Mouse (Mus musculus): Measurements from ENCODE around the gene AI467606. TPM values are rescaled to one million over a fixed set of nuclear protein-coding genes. Genes with fewer than 3 reads are reported as not detected.

The AI467606 gene
- polyA plus RNA-seq, 1 experiment from 2014 or later = 2.2 TPM

DNA sequence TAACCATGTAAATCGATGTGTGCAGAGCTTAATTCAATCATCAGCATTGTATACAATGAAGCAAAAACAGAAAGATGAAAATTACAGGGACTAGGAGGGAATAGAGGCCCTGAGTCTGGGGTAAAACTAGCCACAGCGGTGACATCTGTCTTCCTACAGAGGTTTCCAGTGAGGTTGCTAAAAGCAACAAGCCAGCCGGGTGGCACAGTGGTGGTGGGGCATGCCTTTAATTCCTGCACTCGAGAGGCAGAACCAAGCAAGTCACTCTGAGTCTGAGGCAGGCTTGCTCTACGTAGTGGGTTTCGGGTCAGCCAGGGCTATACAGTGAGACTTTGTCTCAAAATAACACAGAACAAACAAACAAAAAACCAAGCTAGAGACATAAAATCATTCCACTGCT is 11.0 kb downstream of the AI467606 start:
- WGBS = 84% methylated on average over 6 of the region's 6 CpGs
- no peak overlapping the region for H3K27ac ChIP-seq (ENCODE audit: low read depth, low read length)

DNA sequence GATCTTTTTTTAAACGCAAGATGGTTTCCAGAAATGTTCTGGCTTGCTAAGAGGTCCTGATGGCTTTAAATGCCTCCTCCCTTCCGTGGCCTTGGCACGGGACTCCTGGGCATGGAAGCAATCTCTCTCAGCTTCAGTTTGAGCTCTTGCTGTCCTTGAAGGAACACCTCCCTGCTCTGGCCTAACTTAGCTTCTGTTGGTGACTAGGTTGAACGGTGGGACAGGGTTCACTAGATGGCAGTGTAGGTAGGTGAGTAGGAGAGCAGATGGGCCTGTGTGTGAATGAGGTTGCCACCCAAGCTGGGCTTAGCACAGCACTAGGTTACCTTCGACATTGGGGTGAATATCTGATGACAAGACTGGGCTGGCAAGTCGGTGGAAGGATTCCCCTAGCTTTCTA is 12.8 kb downstream of the AI467606 start:
- Histone ChIP-seq H3K9ac (ENCODE audit: low read depth, low read length) (no peak overlapping the region), H3K4me3 (ENCODE audit: low read length) (no peak overlapping the region), H3K4me1 (ENCODE audit: control insufficient read depth, insufficient read depth, low read depth, low read length) (peaks cover 5% of the 10 kb centered on the region), H3K36me3 (ENCODE audit: control insufficient read depth, insufficient read depth, low read length) (no peaks in the 10 kb centered on the region), H3K9me3 (ENCODE audit: control insufficient read depth, low read length) (no peaks in the 10 kb centered on the region), H3K27ac (ENCODE audit: low read depth, low read length) (peak overlapping the region; percentile 70; the same call in 1 of the 2 replicates), H3K4me2 (ENCODE audit: low read length) (no peak overlapping the region), H3K27me3 (replicated peaks; ENCODE audit: control insufficient read depth, insufficient read depth, low read length) (no peaks in the 10 kb centered on the region)
- ATAC-seq = 0 out of 2 replicates have a peak, but pooled peaks have one; percentile 50
- WGBS = 69% methylated on average over 6 of the region's 6 CpGs

More for the DNA sequence above, 11.0 kb downstream of the AI467606 start:
- Histone ChIP-seq H3K4me1 (ENCODE audit: control insufficient read depth, insufficient read depth, low read depth, low read length) (peaks cover 5% of the 10 kb centered on the region), H3K9ac (ENCODE audit: low read depth, low read length) (no peak overlapping the region), H3K4me2 (ENCODE audit: low read length) (no peak overlapping the region), H3K4me3 (ENCODE audit: low read length) (no peak overlapping the region), H3K36me3 (ENCODE audit: control insufficient read depth, insufficient read depth, low read length) (no peaks in the 10 kb centered on the region), H3K27me3 (replicated peaks; ENCODE audit: control insufficient read depth, insufficient read depth, low read length) (no peaks in the 10 kb centered on the region), H3K9me3 (ENCODE audit: control insufficient read depth, low read length) (no peaks in the 10 kb centered on the region)
- ATAC-seq = no peak

DNA sequence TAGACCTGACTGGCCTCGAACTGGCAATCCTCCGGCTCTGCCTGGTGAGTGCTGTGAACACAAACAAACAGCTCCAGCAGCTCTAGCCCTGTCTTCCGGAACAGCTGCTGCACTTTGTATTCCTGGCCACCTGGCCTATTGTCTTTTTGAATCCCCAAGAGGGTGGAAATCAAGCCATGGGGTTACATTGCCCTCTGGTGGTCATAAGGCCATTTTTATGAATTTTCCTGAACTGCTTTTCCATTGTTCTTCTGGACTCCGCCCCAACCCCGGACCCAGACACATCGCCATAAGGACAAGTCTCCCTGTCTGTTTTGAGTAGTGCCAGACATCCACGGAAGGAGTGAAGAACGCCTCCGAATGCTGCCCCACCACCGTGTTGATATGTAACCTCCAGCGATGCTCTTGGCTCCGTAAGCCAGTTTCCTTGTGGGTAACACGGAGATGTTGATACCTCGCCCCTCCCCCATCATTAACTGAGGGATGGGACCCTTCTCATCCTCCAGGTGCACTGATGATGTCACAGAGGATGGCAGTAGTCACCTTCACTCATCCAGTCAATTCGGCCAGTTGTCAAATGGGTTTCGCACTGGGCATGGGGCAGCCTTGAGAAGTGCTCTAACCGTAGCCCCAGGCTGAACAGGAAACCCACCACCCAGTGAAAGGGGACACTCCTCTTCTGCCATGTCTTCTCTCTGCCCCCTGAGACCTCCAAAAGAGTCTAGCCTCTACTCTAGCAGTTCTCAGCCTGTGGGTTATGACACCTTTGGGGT is 13.6 kb downstream of the AI467606 start:
- WGBS = 15% methylated on average over 17 of the region's 17 CpGs
- Histone ChIP-seq H3K4me3 (ENCODE audit: low read length) (peak overlapping the region; percentile 32), H3K4me2 (ENCODE audit: low read length) (peak overlapping the region; percentile 53), H3K9ac (ENCODE audit: low read depth, low read length) (peak overlapping the region; percentile 58), H3K27ac (ENCODE audit: low read depth, low read length) (peak overlapping the region; percentile 70), H3K27me3 (replicated peaks; ENCODE audit: control insufficient read depth, insufficient read depth, low read length) (no peaks in the 10 kb centered on the region), H3K9me3 (ENCODE audit: control insufficient read depth, low read length) (no peaks in the 10 kb centered on the region), H3K36me3 (ENCODE audit: control insufficient read depth, insufficient read depth, low read length) (no peaks in the 10 kb centered on the region), H3K4me1 (ENCODE audit: control insufficient read depth, insufficient read depth, low read depth, low read length) (peaks cover 5% of the 10 kb centered on the region)
- peak; percentile 86 for ATAC-seq

DNA sequence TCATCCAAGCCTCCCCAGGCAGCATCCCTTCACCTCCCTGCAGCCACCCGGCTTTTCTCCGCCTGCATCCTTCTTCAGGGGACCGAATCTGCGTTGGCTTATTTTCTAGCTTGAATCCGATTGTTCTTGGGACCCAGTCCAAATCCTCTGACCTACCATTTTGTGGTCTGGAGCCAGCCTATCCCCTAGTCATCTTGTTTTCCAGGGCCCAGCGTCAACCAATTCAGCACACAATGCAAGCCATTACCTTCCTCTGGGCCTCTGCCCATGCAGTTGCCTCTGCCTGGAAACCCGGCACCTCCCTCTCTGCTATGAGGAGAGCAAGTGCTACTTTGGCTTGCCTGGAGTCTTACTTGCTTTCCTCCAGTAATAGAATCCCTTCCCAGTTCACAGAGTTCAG is 14.4 kb downstream of the AI467606 start:
- H3K4me3 ChIP-seq (ENCODE audit: low read length) = no peak overlapping the region
- no peaks in the 10 kb centered on the region for H3K9me3 ChIP-seq (ENCODE audit: control insufficient read depth, low read length)
- no peak for ATAC-seq
- H3K27ac ChIP-seq (ENCODE audit: low read depth, low read length) = peak overlapping the region; percentile 41; the same call in 1 of the 2 replicates
- no peak overlapping the region for H3K9ac ChIP-seq (ENCODE audit: low read depth, low read length)
- no peaks in the 10 kb centered on the region for H3K27me3 ChIP-seq (replicated peaks; ENCODE audit: control insufficient read depth, insufficient read depth, low read length)
- no peak overlapping the region for H3K4me2 ChIP-seq (ENCODE audit: low read length)
- 61% methylated on average over 7 of the region's 7 CpGs for WGBS
- H3K36me3 ChIP-seq (ENCODE audit: control insufficient read depth, insufficient read depth, low read length) = no peaks in the 10 kb centered on the region
- H3K4me1 ChIP-seq (ENCODE audit: control insufficient read depth, insufficient read depth, low read depth, low read length) = peaks cover 5% of the 10 kb centered on the region

DNA sequence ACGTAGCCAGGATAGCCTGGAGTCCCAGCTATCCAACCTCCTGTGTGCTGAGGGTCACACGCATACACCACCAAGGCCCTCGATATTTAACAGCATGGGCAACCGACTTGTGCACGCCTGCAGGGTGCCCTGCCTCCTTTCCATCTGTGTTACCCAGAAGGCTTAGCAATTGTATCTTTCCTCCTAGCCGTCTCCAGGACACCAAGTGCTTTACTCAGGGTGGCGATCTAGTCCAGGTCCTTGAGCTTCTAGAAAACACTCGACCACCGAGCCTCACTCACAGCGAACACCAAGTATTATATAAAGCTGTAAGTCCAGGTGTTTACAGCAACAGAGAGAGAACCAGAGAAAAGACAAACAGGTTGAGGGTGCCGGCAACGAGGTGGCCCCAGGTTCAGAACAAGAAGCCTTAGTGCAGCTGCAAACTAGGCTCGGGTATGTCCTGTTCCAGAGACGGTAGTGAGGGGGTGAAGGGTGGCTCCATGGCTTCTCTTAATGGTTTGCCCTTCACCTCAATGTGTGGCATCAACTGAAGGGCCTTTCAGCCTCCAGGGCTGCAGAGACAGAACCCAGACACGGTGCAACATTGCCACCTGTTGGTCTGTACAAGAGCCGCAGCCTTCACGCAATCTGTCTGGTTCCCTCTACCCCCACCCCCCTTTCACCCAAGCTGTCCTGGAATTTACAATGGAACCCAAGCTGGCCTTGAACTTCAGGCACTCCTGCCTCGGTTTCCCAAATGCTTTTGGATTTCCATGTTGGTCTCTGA is 19.3 kb downstream of the AI467606 start:
- H3K9me3 ChIP-seq (ENCODE audit: control insufficient read depth, low read length) = no peaks in the 10 kb centered on the region
- H3K4me3 ChIP-seq (ENCODE audit: low read length) = no peak overlapping the region
- 51% methylated on average over 18 of the region's 18 CpGs for WGBS
- no peaks in the 10 kb centered on the region for H3K36me3 ChIP-seq (ENCODE audit: control insufficient read depth, insufficient read depth, low read length)
- no peak overlapping the region for H3K4me2 ChIP-seq (ENCODE audit: low read length)
- H3K9ac ChIP-seq (ENCODE audit: low read depth, low read length) = no peak overlapping the region
- H3K4me1 ChIP-seq (ENCODE audit: control insufficient read depth, insufficient read depth, low read depth, low read length) = no peaks in the 10 kb centered on the region
- peak; percentile 84 for ATAC-seq
- H3K27me3 ChIP-seq (replicated peaks; ENCODE audit: control insufficient read depth, insufficient read depth, low read length) = no peaks in the 10 kb centered on the region
- H3K27ac ChIP-seq (ENCODE audit: low read depth, low read length) = no peak overlapping the region

DNA sequence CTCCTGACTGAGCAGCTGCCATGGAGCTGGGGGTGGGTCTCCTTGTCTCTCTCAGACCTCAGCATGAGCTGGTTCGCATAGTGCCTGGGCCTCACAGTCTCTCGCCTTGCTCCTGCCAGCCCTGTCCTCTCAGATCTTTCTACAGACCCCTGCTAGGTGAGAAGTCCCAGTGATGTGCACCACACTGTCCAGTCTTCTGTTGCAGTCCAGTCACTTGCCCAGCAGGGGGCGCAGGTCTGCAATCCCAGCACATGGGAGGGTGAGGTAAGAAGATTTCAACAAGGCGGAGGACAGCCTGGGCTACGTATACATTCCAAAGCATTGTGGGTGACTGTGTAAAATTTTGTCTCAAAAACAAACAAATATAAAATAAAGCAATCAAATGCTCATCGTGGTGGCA is 20.3 kb downstream of the AI467606 start:
- Histone ChIP-seq H3K36me3 (ENCODE audit: control insufficient read depth, insufficient read depth, low read length) (no peaks in the 10 kb centered on the region), H3K4me3 (ENCODE audit: low read length) (no peak overlapping the region), H3K4me2 (ENCODE audit: low read length) (no peak overlapping the region), H3K4me1 (ENCODE audit: control insufficient read depth, insufficient read depth, low read depth, low read length) (no peaks in the 10 kb centered on the region), H3K27me3 (replicated peaks; ENCODE audit: control insufficient read depth, insufficient read depth, low read length) (no peaks in the 10 kb centered on the region), H3K9me3 (ENCODE audit: control insufficient read depth, low read length) (no peaks in the 10 kb centered on the region), H3K9ac (ENCODE audit: low read depth, low read length) (no peak overlapping the region), H3K27ac (ENCODE audit: low read depth, low read length) (no peak overlapping the region)
- no peak for ATAC-seq
- 39% methylated on average over 6 of the region's 6 CpGs for WGBS

DNA sequence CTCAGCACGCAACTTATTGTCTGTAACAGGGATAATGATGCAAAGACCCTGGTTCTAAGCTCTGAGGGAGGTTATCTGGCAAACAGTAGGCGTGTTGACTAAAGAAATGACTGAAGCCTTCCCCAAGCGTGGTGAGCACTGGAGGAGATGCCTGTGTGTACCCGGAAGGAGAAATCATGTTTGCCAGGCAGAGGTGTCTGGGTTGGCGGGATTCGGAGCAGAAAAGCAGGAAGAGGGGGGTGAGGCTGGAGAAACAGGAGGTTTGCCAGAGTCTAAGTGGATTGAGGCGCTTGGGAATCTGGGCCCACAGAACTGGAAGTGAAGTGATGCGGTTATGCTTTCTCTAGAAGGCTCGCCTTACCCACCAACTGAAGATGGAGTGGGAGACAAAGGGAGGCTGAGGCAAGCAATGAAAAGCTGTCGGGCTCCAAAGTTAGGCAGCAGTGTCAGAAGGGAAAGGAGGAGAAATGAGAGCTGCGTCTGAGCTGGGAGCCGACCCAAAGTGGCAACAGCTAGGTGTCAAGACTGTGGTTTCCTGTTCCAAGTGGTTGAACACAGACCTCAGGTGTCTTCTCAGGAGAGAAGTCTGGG is 21.2 kb downstream of the AI467606 start:
- Histone ChIP-seq H3K27me3 (replicated peaks; ENCODE audit: control insufficient read depth, insufficient read depth, low read length) (no peaks in the 10 kb centered on the region), H3K4me1 (ENCODE audit: control insufficient read depth, insufficient read depth, low read depth, low read length) (no peaks in the 10 kb centered on the region), H3K4me3 (ENCODE audit: low read length) (no peak overlapping the region), H3K27ac (ENCODE audit: low read depth, low read length) (no peak overlapping the region), H3K9me3 (ENCODE audit: control insufficient read depth, low read length) (no peaks in the 10 kb centered on the region), H3K36me3 (ENCODE audit: control insufficient read depth, insufficient read depth, low read length) (no peaks in the 10 kb centered on the region), H3K9ac (ENCODE audit: low read depth, low read length) (no peak overlapping the region), H3K4me2 (ENCODE audit: low read length) (no peak overlapping the region)
- 85% methylated on average over 12 of the region's 12 CpGs for WGBS
- ATAC-seq = no peak

DNA sequence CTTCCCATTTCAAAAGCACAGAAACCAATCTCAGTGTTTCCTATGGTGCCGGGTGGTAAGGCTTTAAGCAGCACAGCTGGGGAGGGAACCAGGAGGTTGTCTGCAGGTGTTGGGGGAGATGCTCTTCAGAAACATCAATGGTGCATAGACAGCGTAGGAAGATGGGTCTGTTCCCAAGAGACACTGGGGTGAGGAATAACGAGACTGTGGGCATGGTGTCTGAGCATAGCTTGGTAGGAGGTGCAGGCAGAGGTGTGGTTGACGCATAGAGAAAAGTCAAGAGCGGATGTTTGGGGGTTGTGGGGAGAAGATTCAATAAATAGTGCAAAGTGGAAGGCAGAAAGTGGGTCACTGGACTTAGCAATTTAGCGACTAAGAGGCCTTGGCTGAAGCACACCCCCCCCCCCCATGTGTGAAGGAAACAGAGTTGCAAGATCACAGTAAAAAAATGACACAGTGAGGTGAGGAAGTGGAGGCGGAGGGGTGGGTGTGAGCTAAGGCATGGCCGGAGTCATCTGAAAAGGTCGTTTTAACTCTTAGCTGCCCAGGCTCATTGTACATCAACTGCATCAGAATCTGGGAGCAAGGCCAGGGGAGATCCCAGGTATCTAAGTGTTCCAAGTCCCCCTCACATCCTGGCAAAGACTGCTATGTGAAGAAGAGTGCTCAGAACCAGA is 21.9 kb downstream of the AI467606 start:
- no peak overlapping the region for H3K4me3 ChIP-seq (ENCODE audit: low read length)
- no peaks in the 10 kb centered on the region for H3K9me3 ChIP-seq (ENCODE audit: control insufficient read depth, low read length)
- no peak overlapping the region for H3K27ac ChIP-seq (ENCODE audit: low read depth, low read length)
- no peak for ATAC-seq
- 42% methylated on average over 9 of the region's 9 CpGs for WGBS
- H3K27me3 ChIP-seq (replicated peaks; ENCODE audit: control insufficient read depth, insufficient read depth, low read length) = no peaks in the 10 kb centered on the region
- no peak overlapping the region for H3K9ac ChIP-seq (ENCODE audit: low read depth, low read length)
- H3K4me2 ChIP-seq (ENCODE audit: low read length) = no peak overlapping the region
- no peaks in the 10 kb centered on the region for H3K4me1 ChIP-seq (ENCODE audit: control insufficient read depth, insufficient read depth, low read depth, low read length)
- H3K36me3 ChIP-seq (ENCODE audit: control insufficient read depth, insufficient read depth, low read length) = no peaks in the 10 kb centered on the region
